Mouse (Mus musculus): ENCODE measurements around the gene Nacad. TPM values are rescaled to one million over a fixed set of nuclear protein-coding genes. Genes with fewer than 3 reads are reported as not detected.

Nacad gene
- total and polyA plus RNA-seq, 3 experiments = 0.13 to 0.34 TPM; not detected in 1

GRCm38 (mm10) chr11:6562359-6562758 lies 43.5 kb downstream of the Nacad start:
- dilution Hi-C loops (cut with MboI; ENCODE audit: extremely low pct_ligation_motif_present, extremely low pct_unique_long_range_greater_than_20kb, low sequenced_read_pairs) = no loop called here
- H3K4me1 ChIP-seq (ENCODE audit: control insufficient read depth in 1 of 2, insufficient read depth in 2 of 2) = peaks cover 12 to 64% of the 10 kb centered on the region in 2 experiments
- H3K79me2 ChIP-seq (replicated peaks; ENCODE audit: control insufficient read depth, extremely low read depth, insufficient read depth, poor library complexity, severe bottlenecking) = peaks cover 10% of the 10 kb centered on the region
- in situ Hi-C loops (cut with MboI; ENCODE audit: low pct_ligation_motif_present, low pct_unique_long_range_greater_than_20kb, low sequenced_read_pairs) = no loop called here
- H3K4me2 ChIP-seq (ENCODE audit: insufficient read depth, low read depth, poor library complexity, severe bottlenecking) = no peak overlapping the region
- no peak overlapping the region for H3K4me3 ChIP-seq (replicated peaks in 1 of 3; ENCODE audit: low read depth in 2 of 3, low read length in 2 of 3, poor library complexity in 1 of 3)
- no peaks in the 10 kb centered on the region for H3K9me3 ChIP-seq (replicated peaks; ENCODE audit: low read length)
- TF ChIP-seq USF1 (IDR thresholded peaks at IDR 0.05; ENCODE audit: low read depth, low read length) (no peak), PAX5 (IDR thresholded peaks at IDR 0.05; ENCODE audit: low read length) (no peak), HCFC1 (IDR thresholded peaks at IDR 0.05; ENCODE audit: low read depth, low read length) (no peak), POLR2AphosphoS2 (IDR thresholded peaks at IDR 0.05; ENCODE audit: low read depth, low read length) (no peak)
- peaks cover 4 to 56% of the 10 kb centered on the region in 2 experiments for H3K36me3 ChIP-seq (replicated peaks in 1 of 2; ENCODE audit: control insufficient read depth in 1 of 2, insufficient read depth in 1 of 2, low read length in 1 of 2)
- no peak overlapping the region for H3K27ac ChIP-seq (ENCODE audit: insufficient read depth, low read depth)
- DNase-seq (ENCODE audit: extremely low read depth) = no peak
- no peak overlapping the region for H3K9ac ChIP-seq (ENCODE audit: insufficient read depth, low read depth)
- no peaks in the 10 kb centered on the region for H3K27me3 ChIP-seq (replicated peaks)

DNA sequence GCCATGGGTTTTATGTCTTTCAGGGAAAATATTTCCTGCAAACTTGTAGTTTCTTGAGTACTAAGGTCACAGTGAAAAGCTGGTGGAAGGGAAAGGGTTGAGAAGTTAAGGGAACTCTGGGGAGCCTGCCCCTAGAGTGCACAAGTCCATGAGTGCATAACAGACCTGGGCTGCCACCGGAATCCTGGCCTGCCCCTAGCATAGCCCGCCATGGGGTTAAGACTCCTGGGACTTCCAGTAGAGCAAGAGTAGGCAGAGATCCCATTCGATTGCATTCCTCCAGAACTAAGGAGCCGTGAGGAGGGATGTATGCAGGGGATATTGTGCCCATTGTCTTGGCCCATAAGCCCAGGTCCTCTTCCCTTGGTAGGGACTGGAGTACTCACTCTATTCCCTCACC lies 44.4 kb downstream of the Nacad start:
- peaks cover 7 to 56% of the 10 kb centered on the region in 2 experiments for H3K36me3 ChIP-seq (replicated peaks in 1 of 2; ENCODE audit: control insufficient read depth in 1 of 2, insufficient read depth in 1 of 2, low read length in 1 of 2)
- peaks cover 12 to 61% of the 10 kb centered on the region in 2 experiments for H3K4me1 ChIP-seq (ENCODE audit: control insufficient read depth in 1 of 2, insufficient read depth in 2 of 2)
- in situ Hi-C loops (cut with MboI; ENCODE audit: low pct_ligation_motif_present, low pct_unique_long_range_greater_than_20kb, low sequenced_read_pairs) = no loop called here
- no peak overlapping the region for H3K4me2 ChIP-seq (ENCODE audit: insufficient read depth, low read depth, poor library complexity, severe bottlenecking)
- H3K27me3 ChIP-seq (replicated peaks) = no peaks in the 10 kb centered on the region
- peak overlapping the region in 2 of 3 experiments; percentile 6 to 11 for H3K4me3 ChIP-seq (replicated peaks in 1 of 3; ENCODE audit: low read depth in 2 of 3, low read length in 2 of 3, poor library complexity in 1 of 3)
- H3K9me3 ChIP-seq (replicated peaks; ENCODE audit: low read length) = peaks cover 3% of the 10 kb centered on the region
- no peak overlapping the region for H3K9ac ChIP-seq (ENCODE audit: insufficient read depth, low read depth)
- DNase-seq (ENCODE audit: extremely low read depth) = no peak
- TF ChIP-seq JUN (IDR thresholded peaks at IDR 0.05; ENCODE audit: insufficient read depth, low read depth, low read length) (no peak), CHD2 (IDR thresholded peaks at IDR 0.05; ENCODE audit: low read length) (no peak), MXI1 (IDR thresholded peaks at IDR 0.05; ENCODE audit: low read depth, low read length) (no peak), PAX5 (IDR thresholded peaks at IDR 0.05; ENCODE audit: low read length) (no peak), BHLHE40 (IDR thresholded peaks at IDR 0.05; ENCODE audit: low read depth, low read length) (no peak), MEF2A (IDR thresholded peaks at IDR 0.05; ENCODE audit: borderline replicate concordance, low read depth, low read length) (no peak), NELFE (IDR thresholded peaks at IDR 0.05; ENCODE audit: low read depth, low read length) (no peak), GABPA (IDR thresholded peaks at IDR 0.05; ENCODE audit: insufficient replicate concordance, low read depth, low read length) (no peak), ZC3H11A (IDR thresholded peaks at IDR 0.05; ENCODE audit: low read depth, low read length) (no peak), CHD1 (IDR thresholded peaks at IDR 0.05; ENCODE audit: low read depth, low read length) (no peak)
- dilution Hi-C loops (cut with MboI; ENCODE audit: extremely low pct_ligation_motif_present, extremely low pct_unique_long_range_greater_than_20kb, low sequenced_read_pairs) = no loop called here
- H3K79me2 ChIP-seq (replicated peaks; ENCODE audit: control insufficient read depth, extremely low read depth, insufficient read depth, poor library complexity, severe bottlenecking) = peaks cover 17% of the 10 kb centered on the region
- H3K27ac ChIP-seq (ENCODE audit: insufficient read depth, low read depth) = no peak overlapping the region
